Mouse (Mus musculus): ENCODE data around the gene Pnpla2. TPM values are rescaled to one million over a fixed set of nuclear protein-coding genes. Genes with fewer than 3 reads are reported as not detected.

Pnpla2 gene
- total RNA-seq, 2 experiments from 2014 or later = 409 to 426 TPM

- DNase-seq (ENCODE audit: low spot score) = no peak
- intact Hi-C loops (cut with DNase I) = no loop called here
Observed at GRCm38 (mm10) chr7:141430585-141431240, 24.3 kb upstream of the Pnpla2 start.

DNA sequence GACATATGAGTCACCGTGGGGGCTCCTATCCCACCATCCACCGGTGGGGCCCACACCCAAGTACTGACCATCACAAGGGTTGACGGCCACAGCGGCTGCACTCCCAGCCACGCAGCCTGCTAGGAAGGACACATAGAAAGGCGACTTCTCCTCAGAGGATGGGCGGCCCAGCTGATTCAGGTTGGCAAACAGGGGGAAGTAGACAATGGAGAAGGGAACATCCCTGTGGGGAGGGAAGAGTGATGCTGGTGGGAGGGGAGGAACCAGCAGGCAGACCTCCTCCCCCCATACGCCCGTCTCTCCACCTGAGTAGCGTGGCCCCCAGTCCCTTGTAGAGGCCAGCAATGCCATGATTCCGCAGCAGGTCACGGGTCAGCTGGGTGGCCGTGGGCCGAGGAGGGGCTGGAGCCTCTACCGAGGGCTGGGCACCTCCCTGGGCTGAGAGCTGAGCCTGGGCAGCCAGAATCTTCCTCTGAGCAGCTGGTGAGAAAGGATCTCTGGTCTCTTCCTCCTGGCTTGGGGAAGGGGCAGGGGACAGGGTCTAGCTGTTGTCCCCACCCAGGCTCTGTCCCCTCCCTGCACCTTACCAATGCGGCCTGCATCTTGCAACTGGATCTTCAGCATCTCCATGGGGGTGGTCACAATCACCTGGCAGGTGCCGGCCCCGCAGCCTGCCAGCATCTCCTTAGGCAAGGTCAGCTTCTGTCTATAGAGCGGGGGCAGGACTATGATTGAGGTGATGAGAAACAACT, 23.4 kb upstream of the Pnpla2 start:
- intact Hi-C loops (cut with DNase I) = no loop called here
- no peak for DNase-seq (ENCODE audit: low spot score)

DNA sequence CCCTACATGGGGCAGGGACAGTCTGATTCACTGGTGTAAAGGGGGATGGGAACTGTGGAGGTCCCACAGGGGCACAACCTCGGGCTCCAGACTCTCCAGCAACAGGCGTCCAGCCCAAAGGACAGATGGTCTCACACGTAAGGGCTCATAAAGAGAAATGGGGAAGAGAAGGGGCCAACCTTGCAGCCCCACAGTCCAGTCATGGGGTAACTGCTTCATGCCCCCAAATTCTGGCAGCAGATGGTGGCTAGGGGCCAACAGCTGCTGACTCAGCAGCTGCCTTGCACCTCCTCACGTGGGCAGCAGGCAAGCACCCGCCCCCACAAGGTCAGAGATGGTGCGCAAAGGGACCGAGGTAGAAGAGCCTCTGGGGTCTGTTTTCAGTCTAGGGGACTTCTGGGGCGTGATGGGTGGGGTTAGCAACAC, 22.8 kb upstream of the Pnpla2 start:
- intact Hi-C loops (cut with DNase I) = no loop called here
- no peak for DNase-seq (ENCODE audit: low spot score)

- intact Hi-C loops (cut with DNase I) = no loop called here
- DNase-seq (ENCODE audit: low spot score) = no peak
Observed at GRCm38 (mm10) chr7:141432741-141433516, 22.1 kb upstream of the Pnpla2 start.

- DNase-seq (ENCODE audit: low spot score) = no peak
Observed at GRCm38 (mm10) chr7:141433517-141434400, 21.2 kb upstream of the Pnpla2 start.

GRCm38 (mm10) chr7:141434464-141434863, 20.5 kb upstream of the Pnpla2 start:
- DNase-seq (ENCODE audit: low spot score) = no peak
- intact Hi-C loops (cut with DNase I) = no loop called here

More at GRCm38 (mm10) chr7:141433517-141434400, 21.2 kb upstream of the Pnpla2 start:
- intact Hi-C loops (cut with DNase I) = no loop called here

GRCm38 (mm10) chr7:141435129-141435855, 19.7 kb upstream of the Pnpla2 start:
- DNase-seq (ENCODE audit: low spot score) = no peak
- intact Hi-C loops (cut with DNase I) = no loop called here

DNA sequence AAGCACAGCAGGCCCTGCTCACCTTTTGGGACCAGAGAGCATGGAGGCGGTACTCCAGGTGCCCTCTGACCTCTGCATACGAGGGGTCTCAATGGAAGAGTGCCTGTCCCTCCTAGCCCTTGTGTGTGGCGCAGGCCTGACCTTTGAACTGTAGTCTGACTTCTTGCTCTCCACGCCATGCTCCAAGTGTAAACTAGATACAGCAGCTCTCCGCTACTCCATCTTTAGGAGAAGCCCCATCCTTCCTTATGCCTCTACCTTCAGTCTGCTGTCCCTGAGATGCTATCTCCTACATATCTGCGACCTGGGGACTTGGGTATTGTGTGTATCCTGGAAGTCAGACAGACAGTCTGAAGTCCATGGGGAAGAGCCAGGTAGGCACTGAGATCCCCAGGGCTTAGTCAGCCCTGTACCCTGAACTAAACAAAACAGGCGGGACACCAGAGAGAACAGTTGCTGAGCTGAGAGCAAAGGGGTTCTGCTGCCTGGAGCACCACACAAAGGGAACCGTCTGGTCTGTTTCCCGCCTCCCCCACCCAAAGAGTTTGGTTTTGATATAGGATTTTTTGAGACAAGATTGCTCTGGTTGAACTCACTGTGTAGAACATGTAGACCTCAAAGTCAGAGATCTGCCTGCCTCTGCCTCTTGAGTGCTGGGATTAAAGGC, 19.0 kb upstream of the Pnpla2 start:
- no peak for DNase-seq (ENCODE audit: low spot score)
- intact Hi-C loops (cut with DNase I) = no loop called here

DNA sequence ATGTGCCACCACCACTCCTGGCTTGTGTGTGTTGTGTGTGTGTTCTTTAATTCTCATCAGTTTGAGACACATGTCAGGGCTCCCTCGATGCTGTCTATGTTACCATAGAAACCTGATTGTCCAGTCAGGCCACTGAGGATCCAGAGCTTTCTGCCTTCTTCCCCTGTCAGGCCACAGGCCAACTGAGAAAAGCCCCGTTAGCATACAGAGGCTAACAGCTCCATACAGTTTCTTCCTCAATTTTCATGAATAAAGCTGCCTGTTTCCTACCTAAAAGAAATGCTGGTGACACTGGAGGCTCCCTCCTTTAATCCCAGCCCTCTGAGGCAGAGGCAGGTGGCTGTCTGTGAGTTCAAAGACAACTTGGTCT, 18.5 kb upstream of the Pnpla2 start:
- intact Hi-C loops (cut with DNase I) = no loop called here

GRCm38 (mm10) chr7:141437178-141438120, 17.5 kb upstream of the Pnpla2 start, which contains the start of gene Slc25a22:
Gene Slc25a22, minus strand, starts transcription at chr7:141437892.
- peak; percentile 71 for DNase-seq (ENCODE audit: low spot score)
- intact Hi-C loops (cut with DNase I) = loop anchor here (1.0 kb wide), 1 partner anchor 28 kb away; no protein-coding TSS in a partner anchor

More for the DNA sequence above, 18.5 kb upstream of the Pnpla2 start:
- DNase-seq (ENCODE audit: low spot score) = no peak

- intact Hi-C loops (cut with DNase I) = no loop called here
- no peak for DNase-seq (ENCODE audit: low spot score)
Observed at GRCm38 (mm10) chr7:141438201-141438968, 16.6 kb upstream of the Pnpla2 start.

DNA sequence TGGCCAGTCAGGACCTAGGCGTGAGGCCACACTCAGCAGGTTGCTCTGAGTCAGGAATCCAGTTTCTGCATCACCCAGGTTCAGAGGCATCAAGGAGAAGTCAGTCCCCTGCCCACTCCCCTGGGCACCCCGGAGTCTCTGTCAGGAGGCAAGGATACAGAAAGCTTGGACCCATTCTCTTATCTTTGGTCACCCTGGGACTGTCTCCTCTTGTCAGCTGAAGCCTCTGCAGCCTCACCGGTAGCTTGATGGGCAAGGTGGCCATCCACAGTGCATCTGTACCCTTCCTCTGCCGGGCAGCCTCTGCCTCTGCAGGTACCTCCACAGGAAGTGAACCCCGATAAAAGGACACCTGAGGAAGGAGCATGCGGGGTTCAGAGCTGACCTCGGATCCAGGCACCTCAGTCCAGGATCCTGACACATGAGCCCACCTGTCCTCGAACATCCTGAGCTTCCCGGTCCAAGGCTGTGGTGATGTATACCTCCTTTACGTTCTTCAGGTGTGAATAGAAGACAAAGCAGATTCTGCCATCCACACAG, 15.8 kb upstream of the Pnpla2 start:
- DNase-seq (ENCODE audit: low spot score) = no peak
- intact Hi-C loops (cut with DNase I) = no loop called here

- no peak for DNase-seq (ENCODE audit: low spot score)
- intact Hi-C loops (cut with DNase I) = no loop called here
Observed at GRCm38 (mm10) chr7:141439811-141440210, 15.2 kb upstream of the Pnpla2 start.

GRCm38 (mm10) chr7:141440613-141441012, 14.4 kb upstream of the Pnpla2 start:
- intact Hi-C loops (cut with DNase I) = no loop called here
- DNase-seq (ENCODE audit: low spot score) = no peak

GRCm38 (mm10) chr7:141441460-141441859, 13.5 kb upstream of the Pnpla2 start:
- intact Hi-C loops (cut with DNase I) = no loop called here
- DNase-seq (ENCODE audit: low spot score) = no peak

DNA sequence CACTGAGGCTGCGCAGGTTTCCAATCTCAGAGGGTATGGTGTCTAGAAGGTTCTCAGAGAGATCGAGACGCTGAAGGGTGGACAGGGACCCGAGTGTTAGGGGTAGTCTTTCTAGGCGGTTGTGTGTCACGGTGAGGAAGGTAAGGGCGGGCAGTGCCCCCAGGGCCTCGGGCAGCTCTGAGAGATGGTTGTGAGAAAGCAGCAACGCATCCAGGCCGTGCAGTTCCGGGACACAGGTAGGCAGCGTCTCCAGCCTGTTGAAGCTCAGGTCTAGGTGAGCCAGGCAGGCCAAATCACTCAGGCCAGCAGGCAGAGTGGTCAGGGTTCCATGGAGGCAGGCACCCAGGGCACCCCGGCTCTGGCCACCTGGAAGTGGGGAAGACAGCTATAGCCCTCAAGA, 12.8 kb upstream of the Pnpla2 start:
- intact Hi-C loops (cut with DNase I) = no loop called here
- DNase-seq (ENCODE audit: low spot score) = no peak
